Mouse (Mus musculus) granulocyte monocyte progenitor cell, adult 5-6 weeks (primary cell): ENCODE results near the gene Usp17lb. TPM values are rescaled to one million over a fixed set of nuclear protein-coding genes. Genes with fewer than 3 reads are reported as not detected.
"Not testable (repeated sequence)": the region's sequence is repeated elsewhere in the genome, so short reads cannot be mapped to it uniquely, and the experiment has no call there.

Experiments used
- ATAC-seq: replicated peaks from 2 replicates; pipeline ENCODE4 v1.8.0; 2016; ENCODE audit warnings: mild to moderate bottlenecking, moderate TSS enrichment, inconsistent platforms; ENCODE audit not compliant: poor library complexity, severe bottlenecking
- total RNA-seq, 2 experiments: library from RNA; stranded (forward) in 1 of 2; stranded (reverse) in 1 of 2; fragments of 200-712, 200-1000 nt in 1 of 2; fragments of >200 nt in 1 of 2; fragmentation: Nextera tagmentation in 1 of 2; gene quantifications; 2 replicates each; pipeline ENCODE4 v1.2.3; 2014 to 2017

Gene Usp17lb
- not detected in 2 replicates for total RNA-seq (2014; fragmentation: Nextera tagmentation)
- total RNA-seq (2017), result not detected in 2 replicates

- no peak for ATAC-seq
Observed at GRCm38 (mm10) chr7:104842503-104842902, at the start of gene Usp17lb. TSS of gene Usp17lb (minus strand) at chr7:104842603.

GRCm38 (mm10) chr7:104877731-104878130 lies 35.3 kb upstream of the Usp17lb start, which contains the start of gene Olfr665:
TSS of gene Olfr665 (plus strand) at chr7:104878031.
- no peak for ATAC-seq

- ATAC-seq, result no peak
Observed at GRCm38 (mm10) chr7:104861381-104861780, 19.0 kb upstream of the Usp17lb start.

- no peak for ATAC-seq
Observed at GRCm38 (mm10) chr7:104857683-104858082, 15.3 kb upstream of the Usp17lb start.

- not testable (repeated sequence) for ATAC-seq
Observed at GRCm38 (mm10) chr7:104856709-104857108, 14.3 kb upstream of the Usp17lb start, which contains the start of gene Usp17la. TSS of gene Usp17la (plus strand) at chr7:104857009.

GRCm38 (mm10) chr7:104855248-104855750 lies 12.9 kb upstream of the Usp17lb start:
- ATAC-seq, result no peak

GRCm38 (mm10) chr7:104851546-104851945 lies 9.1 kb upstream of the Usp17lb start:
- ATAC-seq, result not testable (repeated sequence)

GRCm38 (mm10) chr7:104843731-104844287 lies 1.4 kb upstream of the Usp17lb start:
- no peak for ATAC-seq

GRCm38 (mm10) chr7:104810335-104810734 lies 32.1 kb downstream of the Usp17lb start:
- ATAC-seq, result not testable (repeated sequence)

GRCm38 (mm10) chr7:104790796-104791195 lies 51.6 kb downstream of the Usp17lb start:
- no peak for ATAC-seq

Other genes starting within 250 kb of the Usp17lb start
- gene Olfr655, start 240.8 kb downstream of the Usp17lb start, total RNA-seq (2014; fragmentation: Nextera tagmentation), result not detected in 2 replicates
- gene Olfr655, start 240.8 kb downstream of the Usp17lb start, total RNA-seq (2017), result 0.17 TPM in 1 of 2 replicates, not detected in the other
- gene Olfr656, start 228.6 kb downstream of the Usp17lb start, total RNA-seq (2014; fragmentation: Nextera tagmentation), result not detected in 2 replicates
- gene Olfr656, start 228.6 kb downstream of the Usp17lb start, total RNA-seq (2017), result not detected in 2 replicates
- not detected in 2 replicates for gene Olfr657, start 217.8 kb downstream of the Usp17lb start, total RNA-seq (2014; fragmentation: Nextera tagmentation)
- not detected in 2 replicates for gene Olfr657, start 217.8 kb downstream of the Usp17lb start, total RNA-seq (2017)
- gene Olfr658, start 195.3 kb downstream of the Usp17lb start, total RNA-seq (2014; fragmentation: Nextera tagmentation), result 0.13 TPM in 1 of 2 replicates, not detected in the other
- 0.17 and 0.36 TPM in 2 replicates for gene Olfr658, start 195.3 kb downstream of the Usp17lb start, total RNA-seq (2017)
- not detected in 2 replicates for gene Olfr659, start 175.8 kb downstream of the Usp17lb start, total RNA-seq (2014; fragmentation: Nextera tagmentation)
- not detected in 2 replicates for gene Olfr659, start 175.8 kb downstream of the Usp17lb start, total RNA-seq (2017)
- not detected in 2 replicates for gene Olfr661, start 156.1 kb downstream of the Usp17lb start, total RNA-seq (2014; fragmentation: Nextera tagmentation)
- not detected in 2 replicates for gene Olfr661, start 156.1 kb downstream of the Usp17lb start, total RNA-seq (2017)
- gene Usp17le, start 65.1 kb downstream of the Usp17lb start, total RNA-seq (2014; fragmentation: Nextera tagmentation), result not detected in 2 replicates
- not detected in 2 replicates for gene Usp17le, start 65.1 kb downstream of the Usp17lb start, total RNA-seq (2017)
- not detected in 2 replicates for gene Usp17la, start 14.4 kb upstream of the Usp17lb start, total RNA-seq (2014; fragmentation: Nextera tagmentation)
- gene Usp17la, start 14.4 kb upstream of the Usp17lb start, total RNA-seq (2017), result not detected in 2 replicates
- gene Olfr665, start 35.4 kb upstream of the Usp17lb start, total RNA-seq (2014; fragmentation: Nextera tagmentation), result not detected in 2 replicates
- gene Olfr665, start 35.4 kb upstream of the Usp17lb start, total RNA-seq (2017), result not detected in 2 replicates
- not detected in 2 replicates for gene Olfr666, start 53.3 kb upstream of the Usp17lb start, total RNA-seq (2014; fragmentation: Nextera tagmentation)
- gene Olfr666, start 53.3 kb upstream of the Usp17lb start, total RNA-seq (2017), result not detected in 2 replicates
- gene Olfr667, start 78.9 kb upstream of the Usp17lb start, total RNA-seq (2014; fragmentation: Nextera tagmentation), result not detected in 2 replicates
- gene Olfr667, start 78.9 kb upstream of the Usp17lb start, total RNA-seq (2017), result not detected in 2 replicates
- gene Olfr668, start 85.5 kb upstream of the Usp17lb start, total RNA-seq (2014; fragmentation: Nextera tagmentation), result not detected in 2 replicates
- gene Olfr668, start 85.5 kb upstream of the Usp17lb start, total RNA-seq (2017), result not detected in 2 replicates
- gene Olfr669, start 91.6 kb upstream of the Usp17lb start, total RNA-seq (2014; fragmentation: Nextera tagmentation), result not detected in 2 replicates
- not detected in 2 replicates for gene Olfr669, start 91.6 kb upstream of the Usp17lb start, total RNA-seq (2017)
- not detected in 2 replicates for gene Olfr670, start 120.0 kb upstream of the Usp17lb start, total RNA-seq (2014; fragmentation: Nextera tagmentation)
- not detected in 2 replicates for gene Olfr670, start 120.0 kb upstream of the Usp17lb start, total RNA-seq (2017)
- gene Olfr671, start 136.5 kb upstream of the Usp17lb start, total RNA-seq (2014; fragmentation: Nextera tagmentation), result not detected in 2 replicates
- not detected in 2 replicates for gene Olfr671, start 136.5 kb upstream of the Usp17lb start, total RNA-seq (2017)
- not detected in 2 replicates for gene Olfr672, start 159.4 kb upstream of the Usp17lb start, total RNA-seq (2014; fragmentation: Nextera tagmentation)
- not detected in 2 replicates for gene Olfr672, start 159.4 kb upstream of the Usp17lb start, total RNA-seq (2017)
- gene Olfr675, start 185.9 kb upstream of the Usp17lb start, total RNA-seq (2014; fragmentation: Nextera tagmentation), result not detected in 2 replicates
- not detected in 2 replicates for gene Olfr675, start 185.9 kb upstream of the Usp17lb start, total RNA-seq (2017)
- not detected in 2 replicates for gene Olfr676, start 190.1 kb upstream of the Usp17lb start, total RNA-seq (2014; fragmentation: Nextera tagmentation)
- not detected in 2 replicates for gene Olfr676, start 190.1 kb upstream of the Usp17lb start, total RNA-seq (2017)
- gene Olfr677, start 208.8 kb upstream of the Usp17lb start, total RNA-seq (2014; fragmentation: Nextera tagmentation), result not detected in 2 replicates
- not detected in 2 replicates for gene Olfr677, start 208.8 kb upstream of the Usp17lb start, total RNA-seq (2017)
- not detected in 2 replicates for gene Olfr678, start 221.9 kb upstream of the Usp17lb start, total RNA-seq (2014; fragmentation: Nextera tagmentation)
- gene Olfr678, start 221.9 kb upstream of the Usp17lb start, total RNA-seq (2017), result not detected in 2 replicates
- gene Olfr679, start 238.6 kb upstream of the Usp17lb start, total RNA-seq (2014; fragmentation: Nextera tagmentation), result not detected in 2 replicates
- gene Olfr679, start 238.6 kb upstream of the Usp17lb start, total RNA-seq (2017), result not detected in 2 replicates